Mouse (Mus musculus) adrenal gland, adult 8-10 months (tissue): ENCODE measurements around the gene Pramel6. TPM values are rescaled to one million over a fixed set of nuclear protein-coding genes. Genes with fewer than 3 reads are reported as not detected.
"Not testable (repeated sequence)": the region's sequence is repeated elsewhere in the genome, so short reads cannot be mapped to it uniquely, and the experiment has no call there.

Experiments used
- DNase-seq: peaks from one replicate; pipeline ENCODE4 v3.0.0; 2022
- total RNA-seq, 4 experiments: library from RNA; stranded (reverse); gene quantifications; 2 replicates each; pipeline ENCODE4 v1.2.4; 2022

The Pramel6 gene
- not detected for total RNA-seq

- no peak for DNase-seq
Measured at GRCm38 (mm10) chr2:87506265-87506664, at the start of gene Pramel6. TSS of gene Pramel6 (plus strand) at chr2:87506565.

GRCm38 (mm10) chr2:87461769-87462168, 44.6 kb upstream of the Pramel6 start:
- DNase-seq, result no peak

GRCm38 (mm10) chr2:87480207-87480606, 26.2 kb upstream of the Pramel6 start:
- DNase-seq, result no peak

GRCm38 (mm10) chr2:87481158-87481557, 25.2 kb upstream of the Pramel6 start:
- DNase-seq, result no peak

- DNase-seq, result no peak
Measured at GRCm38 (mm10) chr2:87482276-87482675, 24.1 kb upstream of the Pramel6 start.

- DNase-seq, result not testable (repeated sequence)
Measured at GRCm38 (mm10) chr2:87496993-87497392, 9.4 kb upstream of the Pramel6 start, which contains the start of gene Pramel7. TSS of gene Pramel7 (minus strand) at chr2:87497093.

GRCm38 (mm10) chr2:87515046-87515445, 8.7 kb downstream of the Pramel6 start:
- no peak for DNase-seq

GRCm38 (mm10) chr2:87515457-87516060, 9.2 kb downstream of the Pramel6 start:
- no peak for DNase-seq

GRCm38 (mm10) chr2:87516581-87516980, 10.2 kb downstream of the Pramel6 start:
- DNase-seq, result no peak

GRCm38 (mm10) chr2:87520651-87521050, 14.3 kb downstream of the Pramel6 start:
- DNase-seq, result no peak

- DNase-seq, result not testable (repeated sequence)
Measured at GRCm38 (mm10) chr2:87525899-87526616, 19.7 kb downstream of the Pramel6 start.

- DNase-seq, result no peak
Measured at GRCm38 (mm10) chr2:87531496-87531895, 25.1 kb downstream of the Pramel6 start, which contains the start of gene Olfr153. TSS of gene Olfr153 (plus strand) at chr2:87531796.

- no peak for DNase-seq
Measured at GRCm38 (mm10) chr2:87534826-87535225, 28.5 kb downstream of the Pramel6 start.

- DNase-seq, result no peak
Measured at GRCm38 (mm10) chr2:87545442-87545841, 39.1 kb downstream of the Pramel6 start, which contains the start of gene Olfr1128. TSS of gene Olfr1128 (minus strand) at chr2:87545542.

Other genes with a start within 250 kb of the Pramel6 start
- gene Olfr1116, start 239.0 kb upstream of the Pramel6 start, total RNA-seq, result not detected
- gene Olfr1118, start 199.0 kb upstream of the Pramel6 start, total RNA-seq, result not detected
- not detected for gene Olfr1120, start 151.8 kb upstream of the Pramel6 start, total RNA-seq
- gene Olfr1121, start 136.7 kb upstream of the Pramel6 start, total RNA-seq, result not detected
- gene Olfr1122, start 120.7 kb upstream of the Pramel6 start, total RNA-seq, result under 1 TPM in 1 of 4 experiments, not detected in 3; 0.12 TPM
- gene Olfr1123, start 89.9 kb upstream of the Pramel6 start, total RNA-seq, result not detected
- gene Olfr1124, start 76.3 kb upstream of the Pramel6 start, total RNA-seq, result not detected
- not detected for gene Olfr1126, start 52.6 kb upstream of the Pramel6 start, total RNA-seq
- gene Pramel7, start 9.5 kb upstream of the Pramel6 start, total RNA-seq, result not detected
- gene Olfr153, start 25.2 kb downstream of the Pramel6 start, total RNA-seq, result not detected
- not detected for gene Olfr1128, start 39.0 kb downstream of the Pramel6 start, total RNA-seq
- gene Olfr1129, start 67.3 kb downstream of the Pramel6 start, total RNA-seq, result not detected
- gene Olfr1130, start 99.6 kb downstream of the Pramel6 start, total RNA-seq, result not detected
- not detected for gene Olfr1131, start 120.5 kb downstream of the Pramel6 start, total RNA-seq
- not detected for gene Olfr1132, start 131.0 kb downstream of the Pramel6 start, total RNA-seq
- not detected for gene Olfr1133, start 140.8 kb downstream of the Pramel6 start, total RNA-seq
- gene Olfr1134, start 151.9 kb downstream of the Pramel6 start, total RNA-seq, result not detected
- gene Olfr1135, start 167.1 kb downstream of the Pramel6 start, total RNA-seq, result not detected
- gene Olfr1136, start 187.4 kb downstream of the Pramel6 start, total RNA-seq, result not detected
- not detected for gene Olfr1137, start 206.6 kb downstream of the Pramel6 start, total RNA-seq
- not detected for gene Olfr1138, start 233.4 kb downstream of the Pramel6 start, total RNA-seq
- gene Olfr1140, start 237.2 kb downstream of the Pramel6 start, total RNA-seq, result not detected
- not detected for gene Olfr1141, start 247.4 kb downstream of the Pramel6 start, total RNA-seq